Mouse (Mus musculus): ENCODE results near the gene Tab3. TPM values are rescaled to one million over a fixed set of nuclear protein-coding genes. Genes with fewer than 3 reads are reported as not detected.
A peak's percentile ranks its signal among the peaks of the same experiment; 100 is the strongest.

The Tab3 gene
- 10 to 100 TPM; 17.5 to 18.2 TPM for total RNA-seq (2021)

DNA sequence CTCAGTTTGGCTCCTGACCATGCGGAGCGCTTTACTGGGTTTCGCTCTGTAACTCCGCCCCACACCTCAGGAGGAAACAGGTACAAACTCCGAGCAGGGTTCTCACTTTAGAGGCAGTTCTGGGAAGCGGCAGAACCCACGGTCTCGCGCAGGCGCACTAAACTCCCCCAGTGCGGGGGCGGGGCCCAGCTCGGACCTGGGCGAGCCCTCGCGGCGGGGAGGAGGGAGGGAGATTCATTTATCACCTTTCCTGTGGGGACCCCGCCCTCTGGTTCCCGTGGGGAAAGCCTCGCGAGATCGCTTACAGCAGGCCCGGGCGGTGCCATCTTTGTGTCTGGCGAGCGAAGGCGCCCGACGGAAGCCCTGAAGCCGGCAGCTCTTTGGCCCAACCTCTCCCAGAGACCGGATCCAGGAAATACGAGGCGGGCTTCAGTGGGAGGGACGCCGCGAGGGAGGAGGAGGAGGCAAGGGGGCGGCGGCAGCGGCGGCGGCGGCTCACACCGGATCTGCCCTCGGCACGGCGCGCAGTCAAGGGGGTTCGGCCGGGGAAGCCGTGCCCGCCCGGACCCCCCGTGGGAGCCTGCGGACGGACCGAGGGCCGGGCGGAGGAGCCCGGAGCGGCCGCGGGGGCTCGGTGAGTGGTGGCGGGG, at the start of gene Tab3:
Tab3 (plus strand) TSS at position 491 of the 650 bp plus-strand sequence.
- intact Hi-C loops (cut with DNase I) = no loop called here
- DNase-seq (ENCODE audit: low spot score in 2 of 2) = peak; percentile 92 to 94

DNA sequence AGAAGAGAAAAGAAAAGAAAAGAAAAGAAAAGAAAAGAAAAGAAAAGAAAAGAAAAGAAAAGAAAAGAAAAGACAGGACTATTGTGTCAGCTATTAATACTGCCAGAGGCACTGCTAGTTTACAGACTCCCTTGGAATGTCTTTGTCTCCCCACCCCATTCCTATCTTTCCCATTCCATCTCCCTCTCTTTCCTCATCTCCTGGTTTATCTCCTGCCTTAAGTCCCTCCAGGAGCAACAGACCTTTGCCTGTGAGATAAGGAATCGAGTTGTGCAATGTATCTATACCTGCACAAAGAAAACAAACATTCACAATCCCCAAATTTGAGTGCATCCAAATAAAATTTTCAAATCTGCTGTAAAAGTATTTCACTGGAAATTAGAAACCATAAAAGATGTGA, 48.3 kb upstream of the Tab3 start:
- intact Hi-C loops (cut with DNase I) = no loop called here
- DNase-seq (ENCODE audit: low spot score in 2 of 2) = no peak

DNA sequence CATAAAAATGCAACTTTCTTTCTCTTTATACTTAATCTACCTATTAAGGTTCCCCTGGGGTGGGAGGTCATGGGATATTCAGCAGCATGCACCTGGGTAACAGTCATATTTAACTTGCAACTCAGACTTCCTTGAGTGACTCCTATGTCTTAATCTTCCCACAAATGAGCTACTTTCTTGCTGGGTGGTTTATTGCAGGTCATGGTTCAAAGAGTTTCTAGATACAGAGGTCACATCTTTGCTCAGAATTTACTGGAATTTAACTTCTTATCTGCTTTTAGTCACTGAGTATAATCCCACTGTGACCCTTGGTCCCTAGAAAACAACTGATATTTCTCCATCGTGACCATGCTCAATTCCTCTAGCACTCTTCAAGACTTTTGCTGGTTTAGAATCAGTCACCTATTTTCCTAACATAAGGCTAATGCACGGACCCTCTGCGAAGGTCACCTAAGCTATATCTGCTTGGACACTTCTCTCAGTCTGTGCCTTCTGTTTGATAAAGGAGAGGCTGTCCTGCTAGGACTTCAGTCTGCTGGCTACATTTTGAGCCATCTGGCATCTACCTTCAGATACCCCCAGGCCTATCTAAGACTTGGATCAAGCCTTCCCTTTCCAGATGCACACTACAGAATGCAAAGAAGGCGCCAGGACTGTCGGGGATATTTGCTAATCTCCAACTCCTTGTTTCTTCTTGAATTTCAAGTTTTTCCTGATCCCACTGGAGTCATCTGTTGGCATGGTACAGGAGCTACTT, 47.4 kb upstream of the Tab3 start:
- no peak for DNase-seq (ENCODE audit: low spot score in 2 of 2)
- intact Hi-C loops (cut with DNase I) = no loop called here

DNA sequence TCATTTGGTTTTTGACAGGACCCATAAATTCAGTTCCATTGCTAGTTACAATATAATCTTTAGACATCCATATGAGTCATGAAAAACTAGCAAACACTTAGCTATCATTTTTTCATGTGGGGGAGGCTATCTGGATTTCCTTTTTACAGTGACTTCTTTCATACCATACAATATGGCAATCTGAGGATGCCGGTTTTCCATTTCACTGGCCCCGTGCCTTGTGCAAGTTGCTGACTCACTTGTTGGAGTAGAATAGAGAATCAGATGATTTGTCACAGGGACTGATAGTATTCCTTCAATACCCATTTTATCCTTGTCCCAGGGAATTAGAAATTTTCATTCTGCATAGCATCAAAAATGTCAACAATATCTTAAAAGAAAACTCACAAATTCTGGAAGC, 14.9 kb upstream of the Tab3 start:
- peak in 1 of 2 experiments; percentile 15 for DNase-seq (ENCODE audit: low spot score in 2 of 2)
- intact Hi-C loops (cut with DNase I) = no loop called here

DNA sequence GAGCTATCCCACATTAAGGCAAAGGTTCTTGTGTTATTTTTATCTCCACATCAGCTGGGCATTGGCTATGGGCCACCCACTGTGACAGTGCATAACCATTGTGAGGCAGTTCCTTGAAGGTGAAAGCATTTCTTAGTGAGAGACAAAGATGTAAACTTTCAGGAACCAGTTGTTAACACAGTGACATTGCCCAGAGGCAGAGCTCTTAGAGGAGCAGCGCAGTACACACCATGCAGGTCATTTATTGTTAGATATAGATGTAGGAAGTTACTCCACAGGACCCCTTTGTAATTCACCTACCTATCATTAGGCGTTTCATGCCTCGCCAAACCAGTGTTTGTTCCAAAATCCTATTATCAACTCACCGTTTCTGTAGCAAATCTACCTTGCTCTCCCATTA, 7.6 kb upstream of the Tab3 start:
- intact Hi-C loops (cut with DNase I) = no loop called here
- no peak for DNase-seq (ENCODE audit: low spot score in 2 of 2)

DNA sequence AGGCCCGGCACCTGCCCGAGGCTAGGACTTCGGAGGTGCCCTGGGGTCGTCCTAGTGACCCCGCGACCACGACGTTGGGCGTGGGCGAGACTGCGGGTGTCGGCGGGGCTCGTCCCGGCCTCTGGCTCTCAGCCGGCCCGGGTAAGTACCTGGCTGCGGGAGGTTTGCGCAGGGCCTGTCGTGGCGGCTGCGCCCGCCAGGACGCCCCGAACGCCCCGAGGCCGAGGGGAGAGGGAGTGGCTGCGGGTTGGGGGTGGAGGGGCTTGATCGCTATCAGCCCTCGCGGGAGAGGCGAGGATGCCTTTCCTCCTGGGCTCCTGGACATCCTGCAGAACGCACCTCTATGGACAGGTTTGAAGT, 340 bp downstream of the Tab3 start:
- intact Hi-C loops (cut with DNase I) = no loop called here
- peak in 1 of 2 experiments; percentile 3 for DNase-seq (ENCODE audit: low spot score in 2 of 2)

DNA sequence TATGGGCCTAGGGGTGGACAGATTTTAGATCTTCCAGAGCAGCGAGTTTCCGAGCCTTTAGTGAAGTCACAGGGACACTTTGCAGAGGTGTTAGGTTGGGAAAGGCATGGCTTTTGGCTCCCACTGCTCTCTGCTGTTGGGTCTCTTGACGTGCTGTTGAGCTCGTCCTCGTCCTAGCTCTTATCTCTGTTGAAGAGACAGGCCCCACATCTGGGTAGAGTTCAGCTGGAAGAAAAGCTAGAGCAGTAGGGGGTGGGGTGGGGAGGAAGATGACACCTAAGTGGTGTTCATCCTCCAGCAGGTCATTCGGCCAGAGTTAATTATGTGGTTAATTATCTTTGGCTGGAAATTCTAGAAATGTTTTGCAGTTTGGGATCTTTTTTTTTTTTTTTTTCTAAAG, 2.5 kb downstream of the Tab3 start:
- intact Hi-C loops (cut with DNase I) = no loop called here
- no peak for DNase-seq (ENCODE audit: low spot score in 2 of 2)

DNA sequence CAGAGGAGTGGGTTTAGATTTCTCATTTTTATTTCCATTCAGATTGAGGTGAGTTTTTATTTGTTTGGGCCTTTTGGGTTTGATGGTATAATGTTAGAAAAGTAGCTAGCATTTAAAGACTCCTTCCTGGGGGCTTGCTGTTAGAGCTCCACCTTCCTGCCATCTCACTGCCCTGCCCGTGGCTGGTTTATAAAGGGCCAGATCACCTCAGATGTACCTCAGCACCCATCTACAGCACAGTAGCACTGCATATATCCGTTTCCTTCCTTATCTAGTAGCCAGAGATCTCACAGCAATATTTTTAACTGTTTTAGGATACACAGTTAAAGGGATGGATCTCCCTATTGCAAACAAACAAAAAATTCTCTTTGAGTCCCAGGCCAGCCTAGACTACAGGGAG, 6.9 kb downstream of the Tab3 start:
- intact Hi-C loops (cut with DNase I) = no loop called here
- DNase-seq (ENCODE audit: low spot score in 2 of 2) = no peak

DNA sequence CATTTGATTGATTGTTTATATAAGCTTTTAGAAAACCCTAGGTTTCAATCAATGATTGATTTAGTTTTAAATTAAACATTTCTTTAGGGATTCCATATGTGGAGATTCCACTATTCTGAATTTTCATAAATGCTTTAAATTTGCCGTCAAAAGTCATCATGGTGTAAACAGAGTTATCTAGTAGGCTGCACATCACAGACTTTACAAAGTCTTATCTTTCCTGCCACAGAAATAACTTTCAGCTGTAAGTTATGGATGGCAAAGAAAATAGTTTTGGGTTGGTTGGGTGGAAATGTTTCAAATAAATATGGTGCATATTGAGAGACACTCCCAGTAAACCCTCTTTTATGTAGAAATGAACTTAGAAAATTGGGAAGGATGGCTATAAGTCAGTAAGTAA, 8.7 kb downstream of the Tab3 start:
- no peak for DNase-seq (ENCODE audit: low spot score in 2 of 2)
- intact Hi-C loops (cut with DNase I) = no loop called here

DNA sequence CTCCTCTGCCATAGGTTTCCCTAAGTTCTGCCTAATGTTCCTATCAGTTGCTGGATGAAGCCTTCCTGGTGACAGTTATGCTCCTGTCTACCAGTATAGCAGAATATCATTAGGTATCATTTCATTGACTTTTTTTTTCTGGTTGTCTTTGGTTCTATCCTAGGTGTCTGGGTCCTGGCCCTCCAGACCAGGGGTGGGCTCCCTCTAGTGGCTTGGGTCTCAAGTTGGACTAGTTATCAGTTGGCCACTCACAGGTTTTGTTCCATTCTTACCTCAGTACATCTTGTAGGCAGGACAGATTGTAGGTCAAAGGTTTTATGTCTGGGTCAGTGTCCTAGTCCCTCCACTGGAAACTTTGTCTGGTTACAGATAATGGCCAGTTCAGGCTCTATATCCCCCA, 11.8 kb downstream of the Tab3 start:
- DNase-seq (ENCODE audit: low spot score in 2 of 2) = no peak

DNA sequence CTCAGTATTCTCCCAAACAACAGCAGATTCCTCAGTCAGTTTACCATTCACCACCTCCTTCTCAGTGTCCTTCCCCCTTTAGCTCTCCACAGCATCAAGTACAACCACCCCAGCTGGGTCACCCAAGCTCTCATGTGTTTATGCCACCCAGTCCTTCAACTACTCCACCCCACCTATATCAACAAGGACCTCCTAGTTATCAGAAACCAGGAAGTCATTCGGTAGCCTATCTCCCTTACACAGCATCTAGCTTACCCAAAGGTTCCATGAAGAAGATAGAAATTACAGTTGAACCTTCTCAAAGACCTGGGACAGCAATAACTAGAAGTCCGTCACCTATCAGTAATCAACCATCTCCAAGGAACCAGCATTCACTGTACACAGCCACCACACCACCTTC, 40.9 kb downstream of the Tab3 start:
- DNase-seq (ENCODE audit: low spot score in 2 of 2) = no peak
- intact Hi-C loops (cut with DNase I) = no loop called here

More for the DNA sequence above, 11.8 kb downstream of the Tab3 start:
- intact Hi-C loops (cut with DNase I) = no loop called here

DNA sequence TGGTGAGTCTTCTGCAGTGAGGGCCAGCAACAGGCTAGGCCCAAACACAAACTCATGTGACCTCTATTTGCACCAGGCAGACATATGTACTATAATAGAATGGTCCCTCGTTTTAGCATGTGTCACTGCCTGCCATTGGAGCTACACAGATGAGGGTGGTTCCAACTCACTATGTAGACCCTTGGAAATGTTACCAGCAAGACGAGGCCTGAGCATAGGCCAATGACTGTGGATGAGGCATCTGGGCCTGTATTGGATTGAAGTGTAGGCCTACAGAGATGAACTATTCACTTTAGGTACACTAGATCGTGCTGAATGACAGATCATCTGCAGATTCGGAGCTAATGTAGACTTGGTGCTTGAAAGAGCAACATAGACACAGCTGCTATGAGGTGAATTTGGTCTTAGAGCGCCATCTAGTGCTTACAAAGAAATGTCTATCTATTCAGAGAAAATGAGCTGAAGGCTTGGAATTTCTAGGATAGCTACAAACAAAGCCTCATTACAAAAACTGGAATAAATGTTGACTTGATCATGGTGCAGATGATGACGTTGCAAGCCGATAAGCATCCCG, 72.5 kb downstream of the Tab3 start:
- intact Hi-C loops (cut with DNase I) = loop anchor here (2.0 kb wide), 1 partner anchor 149 kb away; no protein-coding TSS in a partner anchor
- DNase-seq (ENCODE audit: low spot score in 2 of 2) = peak; percentile 23 to 54

DNA sequence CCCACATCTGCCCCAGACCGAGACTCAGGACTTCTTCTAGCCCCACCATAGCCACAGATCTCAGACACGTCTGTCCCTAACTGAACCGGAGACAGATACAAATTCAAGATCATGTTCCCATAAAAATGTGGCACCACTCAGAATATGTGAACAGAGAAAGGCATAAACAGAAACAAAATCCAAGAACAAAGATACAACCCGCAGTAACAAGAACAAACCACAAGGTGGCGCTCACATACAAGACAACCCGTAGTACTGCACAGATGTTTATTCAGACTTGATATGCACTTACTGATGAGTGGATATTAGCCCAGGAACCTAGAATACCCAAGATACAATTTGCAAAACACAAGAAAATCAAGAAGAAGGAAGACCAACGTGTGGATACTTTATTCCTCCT, 103.0 kb downstream of the Tab3 start:
- intact Hi-C loops (cut with DNase I) = loop anchor here (1.0 kb wide), 2 partner anchors 202 to 242 kb away; no protein-coding TSS in a partner anchor
- DNase-seq (ENCODE audit: low spot score in 2 of 2) = peak; percentile 34 to 39

DNA sequence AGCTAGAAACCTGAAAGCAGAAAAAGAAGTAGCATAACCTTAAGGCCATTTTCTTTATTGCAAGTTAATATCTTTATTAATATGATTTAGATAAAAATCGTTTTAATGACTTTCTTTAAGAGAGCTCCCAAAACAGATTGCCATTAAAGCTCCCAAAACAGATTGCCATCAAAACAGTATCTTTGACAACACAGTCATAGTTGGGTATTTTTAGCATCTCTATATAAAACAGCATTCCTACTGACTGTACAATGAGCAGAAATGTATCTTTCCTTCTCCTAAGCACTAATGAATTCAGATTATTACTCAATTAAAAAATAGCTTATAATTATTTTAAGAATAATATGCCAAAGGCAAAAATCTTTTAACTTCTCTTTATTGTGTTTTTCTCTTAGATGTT, 108.3 kb downstream of the Tab3 start:
- intact Hi-C loops (cut with DNase I) = no loop called here
- no peak for DNase-seq (ENCODE audit: low spot score in 2 of 2)

DNA sequence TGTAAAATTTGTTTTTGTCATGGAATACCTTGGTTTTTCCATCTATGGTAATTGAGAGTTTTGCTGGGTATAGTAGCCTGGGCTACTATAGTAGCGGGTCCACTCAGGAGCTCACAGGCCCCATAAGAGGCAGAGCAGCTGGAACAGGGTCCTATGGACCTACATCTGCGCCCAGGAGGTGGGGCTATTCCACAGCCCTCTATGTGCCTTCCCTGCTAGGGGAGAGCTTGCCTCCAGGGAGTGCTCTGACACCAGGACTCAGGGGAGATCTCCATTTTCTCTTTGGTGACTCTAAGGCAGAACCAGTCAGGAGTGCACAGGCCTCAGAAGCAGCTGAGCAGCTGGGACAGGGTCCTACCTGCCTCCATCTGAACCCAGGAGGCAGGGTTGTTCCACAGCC, 109.9 kb downstream of the Tab3 start:
- no peak for DNase-seq (ENCODE audit: low spot score in 2 of 2)
- intact Hi-C loops (cut with DNase I) = no loop called here

Small RNA genes within 50 kb of the gene (microRNA-seq; reads per million reads assigned to microRNA genes)
- gene Gm44378 = 0 reads per million in 2 experiments

Other genes with a start within 250 kb of the Tab3 start
- 10 to 100 TPM; 23.3 to 24.4 TPM for gene Gk, start 202.8 kb downstream of the Tab3 start, total RNA-seq (2021)

Data from left cerebral cortex, postnatal 25 days (tissue).